Mouse (Mus musculus) midbrain, embryonic 13.5 days (tissue): ENCODE results near the gene Cela1. TPM values are rescaled to one million over a fixed set of nuclear protein-coding genes. Genes with fewer than 3 reads are reported as not detected.

ENCODE experiments used
- ATAC-seq: fragments of 200-750 bp; cut with Nextera tagmentation; 2 replicates; pipeline ENCODE4 v1.8.0; 2017; ENCODE audit warnings: mild to moderate bottlenecking, moderate TSS enrichment, moderate library complexity
- H3K27ac ChIP-seq: fragments of 300-500 bp; sonication (generic); 2 replicates; pipeline ENCODE4 v1.5.1; 2015; ENCODE audit warnings: inconsistent platforms, mild to moderate bottlenecking, moderate library complexity
- H3K27me3 ChIP-seq: fragments of 300-500 bp; sonication (generic); 2 replicates; pipeline ENCODE4 v1.6.1; 2015; ENCODE audit warnings: mild to moderate bottlenecking, inconsistent platforms
- H3K36me3 ChIP-seq: fragments of 300-500 bp; sonication (generic); 2 replicates; pipeline ENCODE4 v1.6.1; 2015; ENCODE audit warnings: mild to moderate bottlenecking, inconsistent platforms
- H3K4me1 ChIP-seq: fragments of 300-500 bp; sonication (generic); replicated peaks from 2 replicates; pipeline ENCODE4 v1.6.1; 2015; ENCODE audit warnings: inconsistent platforms
- H3K4me2 ChIP-seq: fragments of 300-500 bp; sonication (generic); replicated peaks from 2 replicates; pipeline ENCODE4 v1.6.1; 2015; ENCODE audit warnings: moderate library complexity, mild to moderate bottlenecking, inconsistent platforms
- H3K4me3 ChIP-seq: fragments of 300-500 bp; sonication (generic); replicated peaks from 2 replicates; pipeline ENCODE4 v1.5.1; 2015; ENCODE audit warnings: mild to moderate bottlenecking, inconsistent platforms
- H3K9ac ChIP-seq: fragments of 300-500 bp; sonication (generic); replicated peaks from 2 replicates; pipeline ENCODE4 v1.6.1; 2015; ENCODE audit warnings: mild to moderate bottlenecking, inconsistent platforms
- H3K9me3 ChIP-seq: fragments of 300-500 bp; sonication (generic); 2 replicates; pipeline ENCODE4 v1.6.1; 2016; ENCODE audit warnings: mild to moderate bottlenecking, inconsistent platforms
- WGBS: fragments of 180-500 bp; shearing (Covaris S2); methylation state at CpG from one replicate; pipeline ENCODE4 v1.1.7; 2015; 5-methylcytosine and 5-hydroxymethylcytosine counted together
- polyA plus RNA-seq: library from polyadenylated mRNA; unstranded; fragments of >200 nt; fragmentation: Nextera tagmentation; extraction: Ambion mirVana; gene quantifications from 2 replicates; pipeline ENCODE4 v1.2.1, GENCODE M21; 2015

Cela1 gene
- polyA plus RNA-seq, 1 experiment from 2014 or later: 1.1 TPM

- Histone ChIP-seq H3K27ac (no peak overlapping the region), H3K4me1 (no peaks in the 10 kb centered on the region), H3K36me3 (no peaks in the 10 kb centered on the region), H3K4me3 (no peak overlapping the region), H3K27me3 (0 out of 2 replicates have a peak, but pooled peaks cover under 1% of the 10 kb centered on the region), H3K4me2 (no peak overlapping the region), H3K9ac (no peak overlapping the region), H3K9me3 (no peaks in the 10 kb centered on the region)
- no peak for ATAC-seq
- WGBS: 91% methylated on average over 5 of the region's 5 CpGs
Measured at GRCm38 (mm10) chr15:100721445-100721844, 33.7 kb upstream of the Cela1 start.

- no peak for ATAC-seq
- H3K4me1 ChIP-seq: 0 out of 2 replicates have a peak, but pooled peaks cover 3% of the 10 kb centered on the region
- 90% methylated on average over 10 of the region's 10 CpGs for WGBS
- no peak overlapping the region for H3K4me3 ChIP-seq
- no peak overlapping the region for H3K4me2 ChIP-seq
- H3K27ac ChIP-seq: no peak overlapping the region
- H3K27me3 ChIP-seq: no peaks in the 10 kb centered on the region
- no peaks in the 10 kb centered on the region for H3K9me3 ChIP-seq
- H3K36me3 ChIP-seq: no peaks in the 10 kb centered on the region
- no peak overlapping the region for H3K9ac ChIP-seq
Measured at GRCm38 (mm10) chr15:100720066-100720465, 32.3 kb upstream of the Cela1 start.

- ATAC-seq: no peak
- no peaks in the 10 kb centered on the region for H3K9me3 ChIP-seq
- no peak overlapping the region for H3K4me2 ChIP-seq
- no peaks in the 10 kb centered on the region for H3K36me3 ChIP-seq
- H3K4me3 ChIP-seq: no peak overlapping the region
- no peak overlapping the region for H3K27ac ChIP-seq
- no peak overlapping the region for H3K9ac ChIP-seq
- WGBS: 95% methylated on average over 5 of the region's 5 CpGs
- no peaks in the 10 kb centered on the region for H3K27me3 ChIP-seq
- H3K4me1 ChIP-seq: 0 out of 2 replicates have a peak, but pooled peaks cover 3% of the 10 kb centered on the region
Measured at GRCm38 (mm10) chr15:100719217-100719616, 31.5 kb upstream of the Cela1 start.

- no peaks in the 10 kb centered on the region for H3K9me3 ChIP-seq
- 0 out of 2 replicates have a peak, but pooled peaks cover 3% of the 10 kb centered on the region for H3K4me1 ChIP-seq
- H3K27me3 ChIP-seq: no peaks in the 10 kb centered on the region
- 86% methylated on average over 11 of the region's 11 CpGs for WGBS
- no peak overlapping the region for H3K4me2 ChIP-seq
- H3K27ac ChIP-seq: no peak overlapping the region
- no peak for ATAC-seq
- H3K4me3 ChIP-seq: no peak overlapping the region
- no peak overlapping the region for H3K9ac ChIP-seq
- no peaks in the 10 kb centered on the region for H3K36me3 ChIP-seq
Measured at GRCm38 (mm10) chr15:100718572-100718971, 30.9 kb upstream of the Cela1 start.

- H3K36me3 ChIP-seq: no peaks in the 10 kb centered on the region
- no peak overlapping the region for H3K4me2 ChIP-seq
- no peak overlapping the region for H3K4me3 ChIP-seq
- WGBS: 91% methylated on average over 6 of the region's 6 CpGs
- no peak overlapping the region for H3K9ac ChIP-seq
- no peaks in the 10 kb centered on the region for H3K27me3 ChIP-seq
- H3K27ac ChIP-seq: no peak overlapping the region
- H3K4me1 ChIP-seq: 0 out of 2 replicates have a peak, but pooled peaks cover 3% of the 10 kb centered on the region
- H3K9me3 ChIP-seq: no peaks in the 10 kb centered on the region
- ATAC-seq: no peak
Measured at GRCm38 (mm10) chr15:100717933-100718332, 30.2 kb upstream of the Cela1 start.

GRCm38 (mm10) chr15:100715399-100715993 is 27.8 kb upstream of the Cela1 start:
- no peak overlapping the region for H3K9ac ChIP-seq
- H3K27ac ChIP-seq: no peak overlapping the region
- no peak for ATAC-seq
- no peaks in the 10 kb centered on the region for H3K36me3 ChIP-seq
- H3K4me3 ChIP-seq: no peak overlapping the region
- 35% methylated on average over 9 of the region's 9 CpGs for WGBS
- H3K4me2 ChIP-seq: no peak overlapping the region
- no peaks in the 10 kb centered on the region for H3K9me3 ChIP-seq
- no peaks in the 10 kb centered on the region for H3K27me3 ChIP-seq
- 0 out of 2 replicates have a peak, but pooled peaks cover 3% of the 10 kb centered on the region for H3K4me1 ChIP-seq

GRCm38 (mm10) chr15:100714470-100714869 is 26.7 kb upstream of the Cela1 start:
- WGBS: 92% methylated on average over 8 of the region's 8 CpGs

GRCm38 (mm10) chr15:100710838-100711237 is 23.1 kb upstream of the Cela1 start:
- Histone ChIP-seq H3K4me1 (0 out of 2 replicates have a peak, but pooled peaks cover 2% of the 10 kb centered on the region), H3K9me3 (no peaks in the 10 kb centered on the region), H3K4me3 (no peak overlapping the region), H3K4me2 (no peak overlapping the region), H3K36me3 (no peaks in the 10 kb centered on the region), H3K27me3 (no peaks in the 10 kb centered on the region), H3K27ac (no peak overlapping the region), H3K9ac (no peak overlapping the region)
- ATAC-seq: no peak
- WGBS: 70% methylated on average over 6 of the region's 6 CpGs

More at GRCm38 (mm10) chr15:100714470-100714869, 26.7 kb upstream of the Cela1 start:
- no peak for ATAC-seq
- no peak overlapping the region for H3K9ac ChIP-seq
- no peaks in the 10 kb centered on the region for H3K36me3 ChIP-seq
- H3K4me1 ChIP-seq: 0 out of 2 replicates have a peak, but pooled peaks cover 3% of the 10 kb centered on the region
- H3K27ac ChIP-seq: no peak overlapping the region
- no peak overlapping the region for H3K4me2 ChIP-seq
- H3K9me3 ChIP-seq: no peaks in the 10 kb centered on the region
- no peak overlapping the region for H3K4me3 ChIP-seq
- H3K27me3 ChIP-seq: no peaks in the 10 kb centered on the region

- Histone ChIP-seq H3K9ac (no peak overlapping the region), H3K27ac (no peak overlapping the region), H3K27me3 (peaks cover 3% of the 10 kb centered on the region; the same call in 1 of the 2 replicates), H3K4me1 (peaks cover 6% of the 10 kb centered on the region; the same call in 1 of the 2 replicates), H3K9me3 (no peaks in the 10 kb centered on the region), H3K36me3 (no peaks in the 10 kb centered on the region), H3K4me3 (no peak overlapping the region), H3K4me2 (no peak overlapping the region)
- no peak for ATAC-seq
- WGBS: 80% methylated on average over 8 of the region's 8 CpGs
Measured at GRCm38 (mm10) chr15:100708433-100709078, 20.8 kb upstream of the Cela1 start.

GRCm38 (mm10) chr15:100706226-100706625 is 18.5 kb upstream of the Cela1 start:
- Histone ChIP-seq H3K4me3 (no peak overlapping the region), H3K4me1 (peaks cover 6% of the 10 kb centered on the region; the same call in 1 of the 2 replicates), H3K36me3 (no peaks in the 10 kb centered on the region), H3K9ac (no peak overlapping the region), H3K4me2 (no peak overlapping the region), H3K9me3 (no peaks in the 10 kb centered on the region), H3K27ac (no peak overlapping the region), H3K27me3 (peaks cover 3% of the 10 kb centered on the region; the same call in 1 of the 2 replicates)
- no peak for ATAC-seq
- WGBS: 67% methylated on average over 8 of the region's 8 CpGs

GRCm38 (mm10) chr15:100705376-100705775 is 17.7 kb upstream of the Cela1 start:
- 97% methylated on average over 1 of the region's 1 CpGs for WGBS
- no peak overlapping the region for H3K4me2 ChIP-seq
- H3K4me3 ChIP-seq: no peak overlapping the region
- H3K27me3 ChIP-seq: peaks cover 3% of the 10 kb centered on the region; the same call in 1 of the 2 replicates
- H3K36me3 ChIP-seq: no peaks in the 10 kb centered on the region
- H3K9ac ChIP-seq: no peak overlapping the region
- no peak overlapping the region for H3K27ac ChIP-seq
- no peak for ATAC-seq
- H3K4me1 ChIP-seq: peaks cover 6% of the 10 kb centered on the region; the same call in 1 of the 2 replicates
- H3K9me3 ChIP-seq: no peaks in the 10 kb centered on the region

GRCm38 (mm10) chr15:100703913-100704312 is 16.2 kb upstream of the Cela1 start:
- Histone ChIP-seq H3K4me2 (peak overlapping the region; percentile 25), H3K36me3 (no peaks in the 10 kb centered on the region), H3K9ac (0 out of 2 replicates have a peak overlapping the region, but pooled peaks have one; percentile 4), H3K27ac (no peak overlapping the region), H3K27me3 (peaks cover 3% of the 10 kb centered on the region; the same call in 1 of the 2 replicates), H3K9me3 (no peaks in the 10 kb centered on the region), H3K4me1 (peaks cover 6% of the 10 kb centered on the region; the same call in 1 of the 2 replicates), H3K4me3 (no peak overlapping the region)
- ATAC-seq: no peak
- 6% methylated on average over 17 of the region's 17 CpGs for WGBS
